Mouse (Mus musculus) liver, postnatal 0 days (tissue): ENCODE results near the gene Ckap5. TPM values are rescaled to one million over a fixed set of nuclear protein-coding genes. Genes with fewer than 3 reads are reported as not detected.

Experiments
- ATAC-seq: fragments of 200-750 bp; cut with Nextera tagmentation; 2 replicates; pipeline ENCODE4 v1.8.0; 2017; ENCODE audit warnings: mild to moderate bottlenecking, moderate library complexity
- DNase-seq: peaks from one replicate; pipeline ENCODE4 v3.0.0-alpha.2; 2016
- H3K27ac ChIP-seq: fragments of 300-500 bp; sonication (generic); 2 replicates; pipeline ENCODE4 v1.5.1; 2014; ENCODE audit warnings: antibody characterized with exemption, moderate library complexity, mild to moderate bottlenecking, low read depth
- H3K27me3 ChIP-seq: fragments of 300-500 bp; sonication (generic); 2 replicates; pipeline ENCODE4 v1.6.1; 2014; ENCODE audit warnings: low read length, control low read depth, mixed read lengths; ENCODE audit not compliant: insufficient read depth
- H3K36me3 ChIP-seq: fragments of 300-500 bp; sonication (generic); replicated peaks from 2 replicates; pipeline ENCODE4 v1.6.1; 2014; ENCODE audit warnings: mild to moderate bottlenecking, control low read depth, low read length, moderate library complexity, mixed read lengths; ENCODE audit not compliant: insufficient read depth
- H3K4me1 ChIP-seq: fragments of 300-500 bp; sonication (generic); 2 replicates; pipeline ENCODE4 v1.6.1; 2014; ENCODE audit warnings: antibody characterized with exemption, mild to moderate bottlenecking, control low read depth; ENCODE audit not compliant: insufficient read depth
- H3K4me2 ChIP-seq: fragments of 300-500 bp; sonication (generic); 2 replicates; pipeline ENCODE4 v1.6.1; 2014; ENCODE audit warnings: low read depth, mild to moderate bottlenecking, low read length, moderate library complexity, mixed read lengths
- H3K4me3 ChIP-seq: fragments of 300-500 bp; sonication (generic); 2 replicates; pipeline ENCODE4 v1.5.1; 2014; ENCODE audit warnings: low read depth, low read length
- H3K9ac ChIP-seq: fragments of 300-500 bp; sonication (generic); replicated peaks from 2 replicates; pipeline ENCODE4 v1.6.1; 2014; ENCODE audit warnings: mild to moderate bottlenecking, moderate library complexity
- H3K9me3 ChIP-seq: fragments of 300-500 bp; sonication (generic); 2 replicates; pipeline ENCODE4 v1.6.1; 2016; ENCODE audit warnings: mild to moderate bottlenecking, control low read depth, low read length, mixed read lengths
- CTCF ChIP-seq: sonication (generic); IDR thresholded peaks from 2 replicates; pipeline ENCODE4 v1.5.1; 2016; ENCODE audit warnings: antibody characterized with exemption, low read depth
- EP300 ChIP-seq: IDR thresholded peaks from 2 replicates; pipeline ENCODE4 v1.6.1; 2016; ENCODE audit warnings: antibody characterized with exemption, low read depth, mild to moderate bottlenecking
- WGBS: fragments of 180-500 bp; shearing (Covaris S2); extraction: QIAGEN DNeasy Blood & Tissue Kit; methylation state at CpG from one replicate; pipeline ENCODE4 v1.1.7; 2014; ENCODE audit not compliant: insufficient replicate concordance; 5-methylcytosine and 5-hydroxymethylcytosine counted together
- polyA plus RNA-seq: library from polyadenylated mRNA; unstranded; fragments of >200 nt; fragmentation: Nextera tagmentation; extraction: Ambion mirVana; gene quantifications from 2 replicates; pipeline ENCODE4 v1.2.1, GENCODE M21; 2015

Ckap5 gene
- 18.0 and 22.1 TPM in 2 replicates for polyA plus RNA-seq

DNA sequence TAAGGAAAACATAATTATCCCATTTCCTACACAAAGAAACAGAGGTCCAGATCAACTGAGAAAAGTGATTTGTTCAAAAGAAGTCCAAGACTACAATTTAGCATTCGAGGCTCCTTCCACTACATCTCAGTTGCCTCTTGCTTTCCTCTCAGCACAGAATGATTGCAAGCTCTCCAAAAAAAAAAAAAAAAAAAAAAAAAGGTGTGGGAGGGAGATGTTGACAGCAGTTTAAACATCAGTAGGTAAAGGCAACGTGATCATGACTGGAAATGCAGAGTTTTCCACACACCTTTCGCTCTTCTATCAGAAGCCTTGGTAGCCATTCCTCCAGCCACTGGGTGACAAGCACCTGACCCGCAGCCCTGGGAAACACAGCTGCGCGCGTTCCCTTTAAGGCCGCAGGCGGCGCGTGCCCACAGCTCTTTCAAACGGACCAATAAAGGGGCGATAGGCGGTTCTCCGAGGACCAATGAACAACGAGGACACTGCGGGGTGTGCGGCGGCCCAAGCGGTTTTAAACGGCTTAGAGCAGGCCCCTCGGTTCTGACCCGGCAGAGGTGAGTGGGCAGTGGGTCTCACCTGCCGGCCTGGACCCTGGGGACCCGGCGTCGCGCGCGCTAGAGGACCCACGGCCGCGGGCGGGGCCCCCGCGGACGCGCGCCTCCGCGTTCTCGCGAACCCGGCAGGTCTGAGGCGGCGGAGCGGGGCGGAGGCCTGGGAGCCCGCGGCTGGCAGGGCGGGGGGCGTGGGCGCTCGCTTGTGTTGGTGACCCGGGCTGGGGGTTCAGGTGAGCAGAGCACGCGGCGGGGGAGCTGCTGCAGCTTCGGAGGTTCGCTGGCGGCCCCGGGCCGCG, at the start of gene Ckap5:
TSS of gene Ckap5 (plus strand) at position 469 of the 853 bp plus-strand sequence.
- peak within 1 kb of the TSS; percentile 100 for H3K4me3 ChIP-seq
- H3K9me3 ChIP-seq, result no peaks in the 10 kb centered on the region
- ATAC-seq (peak; percentile 100), DNase-seq (peak; percentile 94)
- H3K36me3 ChIP-seq, result no peaks in the 10 kb centered on the region; the same call in 1 of the 2 replicates
- 2% methylated on average over 64 of the region's 64 CpGs for WGBS
- peaks cover 4% of the 10 kb centered on the region; the same call in 1 of the 2 replicates for H3K4me1 ChIP-seq
- H3K4me2 ChIP-seq, result peak within 1 kb of the TSS; percentile 70
- H3K27ac ChIP-seq, result peak within 1 kb of the TSS; percentile 91
- peak within 1 kb of the TSS; percentile 99 for H3K9ac ChIP-seq
- peak; percentile 51 for TF ChIP-seq CTCF
- TF ChIP-seq EP300, result no peak; the same call in 1 of the 2 replicates
- no peaks in the 10 kb centered on the region for H3K27me3 ChIP-seq

DNA sequence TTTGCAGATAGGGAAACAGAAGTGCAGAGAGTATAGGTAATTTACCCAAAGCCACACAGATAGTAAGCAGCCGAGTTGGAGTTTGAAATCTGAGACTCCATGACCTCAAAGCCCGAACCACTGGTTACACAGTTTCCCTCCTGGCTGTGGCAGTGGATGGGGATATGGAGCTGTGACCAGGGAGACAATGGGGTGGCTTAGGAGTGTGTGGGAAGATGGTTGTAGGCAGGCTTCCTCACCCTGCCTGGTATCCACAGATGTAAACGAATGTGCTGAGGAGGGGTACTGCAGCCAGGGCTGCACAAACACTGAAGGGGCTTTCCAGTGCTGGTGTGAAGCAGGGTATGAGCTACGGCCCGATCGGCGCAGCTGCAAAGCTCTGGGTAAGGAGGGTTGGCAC, 49.7 kb upstream of the Ckap5 start:
- no peaks in the 10 kb centered on the region for H3K9me3 ChIP-seq
- peaks cover 3% of the 10 kb centered on the region; the same call in 1 of the 2 replicates for H3K4me1 ChIP-seq
- no peak for ATAC-seq
- 67% methylated on average over 7 of the region's 7 CpGs for WGBS
- H3K4me2 ChIP-seq, result peak overlapping the region; percentile 45
- no peak for TF ChIP-seq CTCF
- TF ChIP-seq EP300, result no peak
- no peak overlapping the region for H3K27ac ChIP-seq
- no peak overlapping the region for H3K4me3 ChIP-seq
- no peak for DNase-seq
- H3K9ac ChIP-seq, result no peak overlapping the region
- no peaks in the 10 kb centered on the region for H3K27me3 ChIP-seq
- H3K36me3 ChIP-seq, result peaks cover 6% of the 10 kb centered on the region; the same call in 1 of the 2 replicates

DNA sequence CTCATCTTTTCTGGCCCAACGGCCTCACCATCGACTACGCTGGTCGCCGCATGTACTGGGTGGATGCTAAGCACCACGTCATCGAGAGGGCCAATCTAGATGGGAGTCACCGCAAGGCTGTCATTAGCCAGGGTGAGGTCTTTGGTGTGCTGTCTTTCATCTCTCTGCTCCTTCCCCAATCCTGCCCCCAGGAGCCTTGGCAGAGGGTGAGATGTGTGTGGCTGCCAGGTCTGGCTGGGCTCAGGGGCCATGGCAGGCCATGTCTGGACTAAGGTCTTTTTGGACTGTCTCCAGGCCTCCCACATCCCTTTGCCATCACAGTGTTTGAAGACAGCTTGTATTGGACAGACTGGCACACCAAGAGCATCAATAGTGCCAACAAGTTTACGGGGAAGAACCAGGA, 46.2 kb upstream of the Ckap5 start:
- 91% methylated on average over 9 of the region's 9 CpGs for WGBS
- Histone ChIP-seq H3K4me1 (peaks cover 3% of the 10 kb centered on the region; the same call in 1 of the 2 replicates), H3K27ac (no peak overlapping the region), H3K36me3 (peaks cover 11% of the 10 kb centered on the region; the same call in 1 of the 2 replicates), H3K27me3 (no peaks in the 10 kb centered on the region), H3K4me2 (no peak overlapping the region), H3K9me3 (no peaks in the 10 kb centered on the region), H3K4me3 (no peak overlapping the region), H3K9ac (no peak overlapping the region)
- no peak for ATAC-seq
- DNase-seq, result no peak
- TF ChIP-seq CTCF (no peak), EP300 (no peak)

- Histone ChIP-seq H3K4me3 (no peak overlapping the region), H3K4me2 (no peak overlapping the region), H3K36me3 (peaks cover 11% of the 10 kb centered on the region; the same call in 1 of the 2 replicates), H3K4me1 (peaks cover 3% of the 10 kb centered on the region; the same call in 1 of the 2 replicates), H3K27me3 (no peaks in the 10 kb centered on the region), H3K9me3 (no peaks in the 10 kb centered on the region), H3K9ac (no peak overlapping the region), H3K27ac (no peak overlapping the region)
- DNase-seq, result no peak
- TF ChIP-seq CTCF (peak; percentile 84), EP300 (no peak)
- 0 out of 2 replicates have a peak, but pooled peaks have one; percentile 38 for ATAC-seq
- 64% methylated on average over 6 of the region's 6 CpGs for WGBS
Measured at GRCm38 (mm10) chr2:91480805-91481514, 45.6 kb upstream of the Ckap5 start.

- TF ChIP-seq EP300, result no peak
- TF ChIP-seq CTCF, result no peak
- no peaks in the 10 kb centered on the region for H3K4me1 ChIP-seq
- no peak overlapping the region for H3K4me2 ChIP-seq
- no peaks in the 10 kb centered on the region for H3K27me3 ChIP-seq
- no peak overlapping the region for H3K4me3 ChIP-seq
- WGBS, result 44% methylated on average over 4 of the region's 4 CpGs
- H3K9me3 ChIP-seq, result no peaks in the 10 kb centered on the region
- H3K9ac ChIP-seq, result no peak overlapping the region
- ATAC-seq (peak; percentile 29; the same call in 1 of the 2 replicates), DNase-seq (no peak)
- peak overlapping the region; percentile 48; the same call in 1 of the 2 replicates for H3K27ac ChIP-seq
- H3K36me3 ChIP-seq, result peaks cover 24% of the 10 kb centered on the region
Measured at GRCm38 (mm10) chr2:91484698-91485097, 41.9 kb upstream of the Ckap5 start.

DNA sequence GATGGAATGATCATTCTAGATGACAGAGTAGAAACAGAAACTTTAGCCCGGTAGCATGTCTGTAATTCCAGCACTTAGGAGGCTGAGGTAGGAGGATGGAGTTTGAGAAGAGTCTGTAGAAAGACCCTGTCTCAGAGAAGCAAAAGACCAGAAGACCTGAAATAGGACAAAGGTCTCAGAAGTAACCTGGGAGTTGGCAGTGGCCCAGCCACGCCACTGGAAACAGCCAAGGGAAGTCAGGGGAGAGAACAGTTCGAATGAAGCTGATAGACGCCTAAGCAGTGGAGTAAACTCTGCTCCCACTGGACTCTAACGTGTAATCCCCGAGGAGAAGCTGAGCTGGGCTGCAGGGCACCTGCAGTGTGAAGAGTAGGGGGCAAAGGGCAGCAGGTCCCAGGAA, 41.3 kb upstream of the Ckap5 start:
- peak; percentile 45; the same call in 1 of the 2 replicates for ATAC-seq
- TF ChIP-seq EP300 (no peak), CTCF (no peak)
- Histone ChIP-seq H3K27ac (peak overlapping the region; percentile 48), H3K4me3 (no peak overlapping the region), H3K36me3 (peaks cover 28% of the 10 kb centered on the region), H3K4me1 (no peaks in the 10 kb centered on the region), H3K9me3 (no peaks in the 10 kb centered on the region), H3K4me2 (no peak overlapping the region), H3K9ac (no peak overlapping the region), H3K27me3 (no peaks in the 10 kb centered on the region)
- WGBS, result 53% methylated on average over 6 of the region's 6 CpGs
- no peak for DNase-seq
